Mouse (Mus musculus) ES-E14 (cell line): ENCODE data around the gene Tmem50a.

Experiments
- ZC3H11A ChIP-seq: IDR thresholded peaks from 2 replicates; pipeline ENCODE4 v1.6.1; 2012; ENCODE audit warnings: low read depth, mild to moderate bottlenecking, inconsistent platforms, low read length, borderline replicate concordance
- ZNF384 ChIP-seq: IDR thresholded peaks from 2 replicates; pipeline ENCODE4 v1.6.1; 2012; ENCODE audit warnings: low read depth, low read length, inconsistent platforms

DNA sequence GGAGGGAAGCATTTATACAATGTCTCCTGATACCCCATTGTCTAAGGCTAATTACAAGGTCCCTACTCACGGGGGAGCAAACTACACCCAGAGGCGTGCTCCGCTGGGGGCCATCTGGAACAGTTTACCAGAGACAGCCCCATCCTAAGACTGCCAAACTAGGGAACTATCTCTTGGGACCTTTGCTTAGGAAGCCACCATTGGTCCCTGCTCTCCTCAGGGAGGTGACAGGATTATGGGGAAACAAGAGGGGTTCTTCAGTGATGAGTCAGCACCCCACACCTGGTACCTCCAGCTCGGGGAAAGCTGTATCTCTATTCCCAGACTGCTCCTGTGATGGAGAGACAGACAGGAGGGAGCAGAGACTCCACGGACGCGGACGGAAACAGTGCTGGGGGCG lies 46.3 kb downstream of the Tmem50a start:
- TF ChIP-seq ZNF384, result no peak
- no peak for TF ChIP-seq ZC3H11A
